Mouse (Mus musculus): ENCODE results near the gene Carm1.

The Carm1 gene

GRCm38 (mm10) chr9:21614864-21615616, 68.3 kb downstream of the Carm1 start:
- in situ Hi-C loops (cut with MseI, MboI): no loop called here

GRCm38 (mm10) chr9:21615617-21616231, 69.0 kb downstream of the Carm1 start, which contains the start of gene Smarca4:
TSS of gene Smarca4 (plus strand) at chr9:21616169.
- in situ Hi-C loops (cut with MseI, MboI): no loop called here

- in situ Hi-C loops (cut with MseI, MboI): no loop called here
These were observed 69.6 kb downstream of the Carm1 start for GRCm38 (mm10) chr9:21616232-21616781.

- in situ Hi-C loops (cut with MseI, MboI): no loop called here
These were observed 70.4 kb downstream of the Carm1 start for GRCm38 (mm10) chr9:21617066-21617465.

- in situ Hi-C loops (cut with MseI, MboI): no loop called here
These were observed 73.5 kb downstream of the Carm1 start for GRCm38 (mm10) chr9:21620229-21620628.

GRCm38 (mm10) chr9:21622676-21623075, 76.0 kb downstream of the Carm1 start:
- in situ Hi-C loops (cut with MseI, MboI): no loop called here

- in situ Hi-C loops (cut with MseI, MboI): no loop called here
These were observed 78.9 kb downstream of the Carm1 start for GRCm38 (mm10) chr9:21625342-21626339.

GRCm38 (mm10) chr9:21626571-21626970, 79.9 kb downstream of the Carm1 start:
- in situ Hi-C loops (cut with MseI, MboI): no loop called here

GRCm38 (mm10) chr9:21627145-21627795, 80.6 kb downstream of the Carm1 start:
- in situ Hi-C loops (cut with MseI, MboI): no loop called here

GRCm38 (mm10) chr9:21630673-21631072, 84.0 kb downstream of the Carm1 start:
- in situ Hi-C loops (cut with MseI, MboI): no loop called here

- in situ Hi-C loops (cut with MseI, MboI): no loop called here
These were observed 86.4 kb downstream of the Carm1 start for GRCm38 (mm10) chr9:21633106-21633505.

- in situ Hi-C loops (cut with MseI, MboI): no loop called here
These were observed 88.9 kb downstream of the Carm1 start for GRCm38 (mm10) chr9:21635639-21636038.

GRCm38 (mm10) chr9:21639031-21639430, 92.3 kb downstream of the Carm1 start:
- in situ Hi-C loops (cut with MseI, MboI): no loop called here

Measured in mouse trophoblast stem cell (cell line).